Mouse (Mus musculus): ENCODE results near the gene Epha2.

DNA sequence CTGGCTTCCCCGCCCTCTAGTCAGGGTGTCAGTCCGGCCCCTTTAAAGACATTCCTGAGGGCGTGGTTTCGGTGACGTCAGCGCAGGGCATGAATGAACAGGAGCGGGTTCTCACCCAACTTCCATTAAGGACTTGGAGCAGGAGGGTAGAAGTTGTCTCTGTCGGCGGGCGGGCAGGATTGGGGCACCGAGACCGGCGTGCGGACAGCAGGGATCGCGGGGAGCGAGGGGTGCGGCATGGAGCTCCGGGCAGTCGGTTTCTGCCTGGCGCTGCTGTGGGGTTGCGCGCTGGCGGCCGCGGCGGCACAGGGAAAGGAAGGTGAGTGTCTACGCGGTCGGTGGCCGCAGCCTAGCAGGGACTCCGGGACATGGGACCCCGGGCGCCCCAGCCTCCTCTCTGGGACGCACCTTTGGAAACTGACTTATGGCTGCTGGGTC, at the start of gene Epha2:
- TF ChIP-seq CTCF (IDR thresholded peaks at IDR 0.05; ENCODE audit: borderline replicate concordance, extremely low read depth, insufficient read depth, insufficient read length) (no peak), POLR2A (IDR thresholded peaks at IDR 0.05; ENCODE audit: borderline replicate concordance, extremely low read depth, insufficient read depth, insufficient read length, poor library complexity, severe bottlenecking) (peak; percentile 36; the same call in 1 of the 2 replicates)

Data from brain, embryonic 14.5 days (tissue).